Mouse (Mus musculus) intestine, embryonic 16.5 days (tissue): ENCODE data around the gene Whamm. TPM values are rescaled to one million over a fixed set of nuclear protein-coding genes. Genes with fewer than 3 reads are reported as not detected.

Experiments used
- ATAC-seq: fragments of 200-750 bp; cut with Nextera tagmentation; 2 replicates; pipeline ENCODE4 v1.8.0; 2017; ENCODE audit warnings: moderate TSS enrichment, moderate library complexity
- H3K27ac ChIP-seq: fragments of 300-500 bp; sonication (generic); 2 replicates; pipeline ENCODE4 v1.5.1; 2014; ENCODE audit warnings: mild to moderate bottlenecking, low read length
- H3K27me3 ChIP-seq: fragments of 300-500 bp; sonication (generic); replicated peaks from 2 replicates; pipeline ENCODE4 v1.6.1; 2014; ENCODE audit warnings: low read length, control low read depth, mixed read lengths; ENCODE audit not compliant: control insufficient read depth, insufficient read depth
- H3K36me3 ChIP-seq: fragments of 300-500 bp; sonication (generic); 2 replicates; pipeline ENCODE4 v1.6.1; 2014; ENCODE audit warnings: low read length, control low read depth; ENCODE audit not compliant: control insufficient read depth, insufficient read depth
- H3K4me1 ChIP-seq: fragments of 300-500 bp; sonication (generic); 2 replicates; pipeline ENCODE4 v1.6.1; 2014; ENCODE audit warnings: low read length, control low read depth, mixed read lengths; ENCODE audit not compliant: control insufficient read depth, insufficient read depth
- H3K4me2 ChIP-seq: fragments of 300-500 bp; sonication (generic); 2 replicates; pipeline ENCODE4 v1.6.1; 2014; ENCODE audit warnings: low read depth, low read length, control low read depth
- H3K4me3 ChIP-seq: fragments of 300-500 bp; sonication (generic); 2 replicates; pipeline ENCODE4 v1.5.1; 2014; ENCODE audit warnings: mild to moderate bottlenecking, low read length
- H3K9ac ChIP-seq: fragments of 300-500 bp; sonication (generic); 2 replicates; pipeline ENCODE4 v1.6.1; 2014; ENCODE audit warnings: low read depth, low read length
- H3K9me3 ChIP-seq: fragments of 300-500 bp; sonication (generic); 2 replicates; pipeline ENCODE4 v1.6.1; 2016; ENCODE audit warnings: low read length, control low read depth; ENCODE audit not compliant: control insufficient read depth
- WGBS: fragments of 180-500 bp; shearing (Covaris S2); extraction: QIAGEN DNeasy Blood & Tissue Kit; methylation state at CpG from one replicate; pipeline ENCODE4 v1.1.7; 2014; 5-methylcytosine and 5-hydroxymethylcytosine counted together
- polyA plus RNA-seq: library from polyadenylated mRNA; unstranded; fragments of >200 nt; fragmentation: Nextera tagmentation; extraction: Ambion mirVana; gene quantifications from 2 replicates; pipeline ENCODE4 v1.2.1, GENCODE M21; 2015

Whamm gene
- polyA plus RNA-seq, 1 experiment from 2014 or later: 1.9 TPM

GRCm38 (mm10) chr7:81599379-81600280 lies 28.6 kb downstream of the Whamm start:
- 59% methylated on average over 8 of the region's 8 CpGs for WGBS

GRCm38 (mm10) chr7:81604991-81605390 lies 33.9 kb downstream of the Whamm start:
- Histone ChIP-seq H3K27me3 (no peaks in the 10 kb centered on the region), H3K4me3 (no peak overlapping the region), H3K4me2 (no peak overlapping the region), H3K9me3 (no peaks in the 10 kb centered on the region), H3K4me1 (peaks cover under 1% of the 10 kb centered on the region; the same call in 1 of the 2 replicates), H3K27ac (no peak overlapping the region), H3K9ac (no peak overlapping the region), H3K36me3 (no peaks in the 10 kb centered on the region)
- 86% methylated on average over 5 of the region's 5 CpGs for WGBS
- no peak for ATAC-seq

More at GRCm38 (mm10) chr7:81599379-81600280, 28.6 kb downstream of the Whamm start:
- Histone ChIP-seq H3K9me3 (no peaks in the 10 kb centered on the region; the same call in 1 of the 2 replicates), H3K27ac (no peak overlapping the region), H3K27me3 (no peaks in the 10 kb centered on the region), H3K4me2 (no peak overlapping the region), H3K4me1 (peaks cover 5% of the 10 kb centered on the region; the same call in 1 of the 2 replicates), H3K9ac (no peak overlapping the region), H3K36me3 (peaks cover 12% of the 10 kb centered on the region), H3K4me3 (no peak overlapping the region)
- ATAC-seq: peak; percentile 85

GRCm38 (mm10) chr7:81605489-81605888 lies 34.4 kb downstream of the Whamm start:
- Histone ChIP-seq H3K27ac (no peak overlapping the region), H3K36me3 (no peaks in the 10 kb centered on the region), H3K9me3 (no peaks in the 10 kb centered on the region), H3K4me2 (no peak overlapping the region), H3K4me1 (no peaks in the 10 kb centered on the region), H3K4me3 (no peak overlapping the region), H3K27me3 (no peaks in the 10 kb centered on the region), H3K9ac (no peak overlapping the region)
- no peak for ATAC-seq
- WGBS: 81% methylated on average over 4 of the region's 4 CpGs

- H3K9me3 ChIP-seq: no peaks in the 10 kb centered on the region
- H3K4me3 ChIP-seq: no peak overlapping the region
- H3K4me2 ChIP-seq: no peak overlapping the region
- no peaks in the 10 kb centered on the region for H3K4me1 ChIP-seq
- H3K9ac ChIP-seq: no peak overlapping the region
- 52% methylated on average over 5 of the region's 5 CpGs for WGBS
- ATAC-seq: no peak
- no peaks in the 10 kb centered on the region for H3K27me3 ChIP-seq
- H3K36me3 ChIP-seq: no peaks in the 10 kb centered on the region
- H3K27ac ChIP-seq: no peak overlapping the region
Observed at GRCm38 (mm10) chr7:81606452-81606851, 35.4 kb downstream of the Whamm start.

- 60% methylated on average over 18 of the region's 18 CpGs for WGBS
- Histone ChIP-seq H3K9me3 (no peaks in the 10 kb centered on the region), H3K27ac (no peak overlapping the region), H3K4me1 (no peaks in the 10 kb centered on the region), H3K9ac (no peak overlapping the region), H3K4me3 (no peak overlapping the region), H3K4me2 (no peak overlapping the region), H3K36me3 (no peaks in the 10 kb centered on the region), H3K27me3 (no peaks in the 10 kb centered on the region)
- no peak for ATAC-seq
Observed at GRCm38 (mm10) chr7:81610125-81610524, 39.1 kb downstream of the Whamm start.

GRCm38 (mm10) chr7:81612856-81613635 lies 42.0 kb downstream of the Whamm start:
- Histone ChIP-seq H3K27ac (no peak overlapping the region), H3K36me3 (no peaks in the 10 kb centered on the region), H3K9me3 (no peaks in the 10 kb centered on the region), H3K27me3 (no peaks in the 10 kb centered on the region), H3K4me2 (no peak overlapping the region), H3K9ac (no peak overlapping the region), H3K4me1 (no peaks in the 10 kb centered on the region), H3K4me3 (no peak overlapping the region)
- WGBS: 85% methylated on average over 13 of the region's 13 CpGs
- no peak for ATAC-seq

- H3K4me3 ChIP-seq: no peak overlapping the region
- no peak overlapping the region for H3K27ac ChIP-seq
- H3K4me1 ChIP-seq: no peaks in the 10 kb centered on the region
- no peaks in the 10 kb centered on the region for H3K27me3 ChIP-seq
- 75% methylated on average over 8 of the region's 9 CpGs for WGBS
- no peaks in the 10 kb centered on the region for H3K36me3 ChIP-seq
- H3K4me2 ChIP-seq: no peak overlapping the region
- H3K9ac ChIP-seq: no peak overlapping the region
- no peaks in the 10 kb centered on the region for H3K9me3 ChIP-seq
- ATAC-seq: no peak
Observed at GRCm38 (mm10) chr7:81615031-81615430, 44.0 kb downstream of the Whamm start.

- Histone ChIP-seq H3K27ac (no peak overlapping the region), H3K9me3 (no peaks in the 10 kb centered on the region), H3K4me2 (no peak overlapping the region), H3K4me3 (no peak overlapping the region), H3K9ac (no peak overlapping the region), H3K36me3 (no peaks in the 10 kb centered on the region), H3K27me3 (no peaks in the 10 kb centered on the region), H3K4me1 (no peaks in the 10 kb centered on the region)
- WGBS: 77% methylated on average over 4 of the region's 4 CpGs
- ATAC-seq: no peak
Observed at GRCm38 (mm10) chr7:81622793-81623192, 51.7 kb downstream of the Whamm start.

- 73% methylated on average over 6 of the region's 6 CpGs for WGBS
Observed at GRCm38 (mm10) chr7:81623767-81624166, 52.7 kb downstream of the Whamm start.

More at GRCm38 (mm10) chr7:81623767-81624166, 52.7 kb downstream of the Whamm start:
- no peaks in the 10 kb centered on the region for H3K4me1 ChIP-seq
- H3K27me3 ChIP-seq: no peaks in the 10 kb centered on the region
- H3K4me2 ChIP-seq: no peak overlapping the region
- no peaks in the 10 kb centered on the region for H3K9me3 ChIP-seq
- peak; percentile 74 for ATAC-seq
- no peak overlapping the region for H3K9ac ChIP-seq
- no peak overlapping the region for H3K27ac ChIP-seq
- H3K36me3 ChIP-seq: no peaks in the 10 kb centered on the region
- H3K4me3 ChIP-seq: no peak overlapping the region
